Mouse (Mus musculus): ENCODE data around the gene Cfap298.

The Cfap298 gene

GRCm38 (mm10) chr16:90934687-90935328 is at the start of gene Cfap298:
Gene Cfap298 (minus strand): TSS chr16:90935114.
- DNase-seq, result peak; percentile 93

- DNase-seq, result no peak
Observed at GRCm38 (mm10) chr16:90971004-90971403, 36.1 kb upstream of the Cfap298 start.

- DNase-seq, result no peak
Observed at GRCm38 (mm10) chr16:90966241-90966640, 31.3 kb upstream of the Cfap298 start.

DNA sequence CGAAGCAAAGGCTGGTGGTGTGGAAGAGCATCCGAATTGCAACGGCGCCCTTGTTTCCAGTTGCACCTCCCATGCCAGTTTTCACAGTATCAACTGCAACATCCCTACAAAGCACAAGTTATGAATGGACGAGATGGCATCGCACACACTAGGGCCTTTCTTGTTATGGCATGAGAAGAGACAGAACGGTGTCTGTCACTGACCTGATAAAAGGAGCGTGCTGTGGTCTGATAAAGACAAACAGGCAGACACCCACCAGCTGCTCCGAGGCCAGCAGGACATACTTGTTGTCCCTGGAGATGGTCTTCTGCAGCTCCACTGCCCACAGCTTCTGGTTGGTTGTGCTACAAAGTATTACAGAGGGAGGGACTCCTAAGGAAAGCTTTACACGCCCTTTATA is 29.4 kb upstream of the Cfap298 start:
- DNase-seq, result no peak

DNA sequence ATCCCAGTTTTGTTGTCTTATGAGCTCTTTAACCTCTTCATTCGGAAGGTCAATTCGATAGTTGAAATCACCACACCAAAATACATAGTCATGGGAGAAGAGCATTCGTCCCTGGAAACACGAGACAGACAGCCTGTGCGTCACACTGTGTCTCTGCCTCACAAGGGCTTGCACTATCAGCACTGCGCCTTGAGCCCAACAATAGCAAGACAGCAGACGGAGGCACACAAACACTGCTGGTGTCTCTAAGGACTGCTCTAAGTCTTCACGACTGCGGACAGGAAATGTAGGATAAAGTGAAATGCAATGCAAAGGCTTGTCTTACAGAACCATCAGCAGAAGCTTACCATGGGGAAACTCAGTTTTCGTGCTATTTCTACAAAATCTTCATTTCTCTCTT is 29.0 kb upstream of the Cfap298 start:
- no peak for DNase-seq

GRCm38 (mm10) chr16:90963231-90963630 is 28.3 kb upstream of the Cfap298 start:
- no peak for DNase-seq

- no peak for DNase-seq
Observed at GRCm38 (mm10) chr16:90958301-90959085, 23.6 kb upstream of the Cfap298 start.

DNA sequence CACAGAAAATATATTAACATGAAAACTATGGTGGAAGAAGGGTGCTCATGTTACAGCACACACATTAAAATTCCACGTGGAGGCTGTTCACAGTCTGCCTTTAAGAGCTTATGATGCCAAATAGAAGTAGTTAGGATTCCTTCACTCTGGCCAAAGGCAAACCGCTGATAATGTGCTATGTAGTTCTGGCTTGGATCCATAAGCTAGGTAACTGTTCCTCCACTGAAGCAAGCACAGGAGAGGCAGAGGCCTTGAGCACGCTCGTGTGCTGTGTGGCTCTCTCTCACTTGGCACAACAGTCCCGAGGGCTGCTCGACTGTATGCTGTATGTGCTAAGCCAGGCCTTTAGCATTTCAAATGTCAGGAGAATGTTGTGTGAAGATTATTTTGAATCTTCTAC is 20.6 kb upstream of the Cfap298 start:
- DNase-seq, result no peak

DNA sequence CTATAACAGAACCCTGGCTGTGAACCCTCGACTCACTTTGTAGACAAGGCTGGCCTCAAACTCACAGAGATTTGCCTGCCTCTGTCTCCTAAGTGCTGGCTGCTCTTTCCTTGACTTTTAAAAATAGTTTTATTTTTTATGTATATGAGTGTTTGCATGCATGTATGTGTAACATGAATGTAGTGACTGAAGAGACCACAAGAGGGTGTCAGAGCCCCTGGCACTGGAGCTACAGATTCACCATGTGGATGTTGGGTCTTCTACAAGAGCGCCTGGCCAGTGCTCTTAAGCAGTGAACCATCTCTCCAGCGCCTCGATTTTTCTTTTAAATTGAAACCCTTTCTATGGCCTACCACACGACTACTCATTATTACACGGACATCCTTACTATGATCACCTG is 18.9 kb upstream of the Cfap298 start:
- DNase-seq, result no peak

- DNase-seq, result no peak
Observed at GRCm38 (mm10) chr16:90953147-90953546, 18.2 kb upstream of the Cfap298 start.

DNA sequence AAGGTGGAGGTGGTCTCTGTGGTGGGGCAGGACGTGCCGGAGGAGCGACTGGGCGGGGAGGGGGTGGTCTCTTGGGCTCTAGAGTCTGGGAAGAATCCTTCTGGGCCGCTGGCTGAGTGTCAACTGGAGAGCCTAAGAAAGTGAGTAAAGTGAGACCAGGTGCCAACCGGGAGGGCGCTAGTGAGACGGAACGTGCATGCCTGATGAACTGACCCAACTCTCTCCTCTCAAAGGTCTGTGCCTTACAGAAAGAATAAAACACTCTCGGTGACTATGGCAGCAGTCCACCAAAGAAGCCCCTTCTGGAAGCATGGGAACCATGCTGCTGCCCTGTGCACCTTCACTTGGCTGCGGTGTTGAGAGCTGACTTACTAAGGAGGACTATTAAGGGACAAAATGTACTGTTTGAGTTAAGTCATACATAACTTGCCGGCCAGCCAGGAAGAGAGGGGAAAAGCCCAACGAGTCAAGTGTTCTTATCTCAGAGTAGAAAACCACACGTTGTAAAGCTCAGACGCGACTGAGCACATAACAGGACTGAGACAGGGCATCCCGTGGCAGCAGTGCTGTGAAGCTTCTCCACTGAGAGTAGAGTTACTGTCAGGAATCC is 15.5 kb upstream of the Cfap298 start:
- no peak for DNase-seq

GRCm38 (mm10) chr16:90946977-90947376 is 12.1 kb upstream of the Cfap298 start:
- no peak for DNase-seq

- DNase-seq, result no peak
Observed at GRCm38 (mm10) chr16:90941246-90941645, 6.3 kb upstream of the Cfap298 start.

- DNase-seq, result peak; percentile 59
Observed at GRCm38 (mm10) chr16:90934193-90934686, 674 bp downstream of the Cfap298 start.

GRCm38 (mm10) chr16:90933534-90934176 is 1.3 kb downstream of the Cfap298 start:
- no peak for DNase-seq

DNA sequence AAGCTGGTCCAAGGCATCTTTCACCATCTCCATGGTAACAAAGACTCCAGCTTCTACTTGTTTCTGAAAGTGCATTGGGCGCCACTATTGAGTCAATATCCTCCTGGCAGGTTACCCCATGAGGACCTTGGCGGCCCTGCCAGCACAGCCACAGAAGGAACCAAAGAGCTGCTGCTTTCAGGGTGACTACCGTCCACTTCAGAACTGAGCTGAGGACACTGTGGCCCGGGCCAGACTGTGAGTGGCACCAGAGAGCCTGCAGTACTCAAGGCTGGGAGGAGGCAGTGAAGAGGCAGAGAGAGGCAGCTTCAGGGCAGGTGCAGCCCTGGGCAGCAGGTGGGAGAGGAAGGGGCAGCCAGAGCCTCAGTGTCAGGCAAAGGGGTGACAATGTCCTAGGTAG is 7.5 kb downstream of the Cfap298 start:
- DNase-seq, result no peak

- DNase-seq, result peak; percentile 62
Observed at GRCm38 (mm10) chr16:90925461-90925860, 9.5 kb downstream of the Cfap298 start.

DNA sequence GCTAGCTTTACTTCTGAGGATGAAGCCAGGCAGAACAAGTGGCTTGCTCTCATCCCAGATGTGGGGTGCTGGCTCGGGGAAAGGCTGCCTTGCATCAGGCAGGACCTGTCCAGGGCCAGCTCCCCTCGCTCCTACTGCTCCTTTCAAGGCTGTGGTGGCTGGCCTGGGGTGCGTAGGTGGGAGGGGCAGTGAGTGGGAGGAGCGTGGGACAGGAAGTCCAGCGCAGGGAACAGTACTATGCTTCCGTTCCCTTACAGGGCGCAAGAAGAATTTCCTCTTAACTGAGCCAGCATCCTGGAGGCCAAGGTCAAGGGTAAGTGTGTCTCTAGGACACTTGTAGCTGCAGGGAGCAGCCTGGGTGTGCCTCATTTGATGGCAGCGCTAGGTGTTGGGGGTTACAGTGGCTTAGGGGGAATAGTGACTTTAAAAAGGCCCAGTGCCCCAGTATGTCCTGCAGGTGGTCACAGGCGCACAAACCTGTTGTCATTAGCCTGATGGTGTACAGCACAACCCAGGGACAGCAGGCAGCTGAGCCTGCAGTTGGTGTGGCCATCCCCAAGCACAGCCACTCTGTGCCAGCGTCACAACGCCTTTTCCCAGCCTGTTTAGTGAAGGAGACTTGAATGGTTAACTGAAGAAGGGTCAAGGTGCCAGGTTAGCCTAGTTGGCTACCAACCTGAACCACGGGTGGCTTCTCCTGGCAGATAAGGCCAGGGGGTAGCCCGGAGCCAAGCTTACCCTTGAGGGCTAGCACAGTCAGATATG is 10.1 kb downstream of the Cfap298 start:
- peak; percentile 54 for DNase-seq

DNA sequence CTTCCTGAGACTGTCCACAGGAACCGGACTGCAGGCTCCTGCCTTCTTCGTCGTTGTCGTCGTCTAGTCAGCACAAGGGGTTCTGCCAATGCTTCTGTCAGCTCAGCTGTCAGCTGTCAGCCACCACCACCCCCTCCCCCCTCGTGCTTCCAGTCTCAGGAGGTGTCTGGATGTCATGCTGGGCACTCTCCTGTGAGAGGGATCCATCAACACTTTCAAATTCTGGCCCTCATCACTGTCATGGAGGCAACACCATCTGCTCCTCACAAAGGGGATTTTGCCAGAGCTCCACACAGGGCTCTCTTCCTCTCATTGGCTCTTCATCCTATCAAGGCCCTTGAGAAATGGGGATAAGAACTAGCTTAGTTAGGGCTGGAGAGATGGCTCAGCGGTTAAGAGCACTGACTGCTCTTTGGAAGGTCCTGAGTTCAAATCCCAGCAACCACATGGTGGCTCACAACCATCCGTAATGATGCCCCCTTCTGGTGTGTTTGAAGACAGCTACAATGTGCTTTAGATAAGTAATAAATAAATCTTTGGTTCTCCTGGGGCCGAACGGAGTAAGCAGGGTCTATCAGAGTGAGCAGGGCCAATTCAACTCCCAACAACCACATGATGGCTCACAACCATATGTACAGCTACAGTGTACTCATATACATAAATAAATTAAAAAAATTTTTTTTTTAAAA is 13.3 kb downstream of the Cfap298 start:
- DNase-seq, result no peak

DNA sequence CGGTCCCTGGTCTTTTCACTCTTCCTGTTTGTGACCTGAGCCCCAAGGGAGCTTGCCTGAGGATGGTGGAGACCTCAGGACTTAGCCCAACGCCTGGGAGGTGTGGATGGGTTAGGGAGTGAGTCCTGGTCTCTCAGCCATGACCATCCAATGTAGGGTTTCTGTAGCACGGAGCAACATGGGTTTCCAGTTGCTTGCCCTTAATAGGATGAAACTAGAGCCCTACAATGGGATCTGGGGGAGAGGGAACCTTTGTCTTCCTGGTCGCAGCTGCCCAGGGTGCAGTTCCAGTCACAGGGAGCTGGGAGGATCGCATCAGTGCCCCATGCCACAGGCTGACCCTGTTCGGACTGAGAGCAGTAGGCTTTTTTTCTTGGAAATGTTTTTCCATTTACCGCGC is 17.8 kb downstream of the Cfap298 start:
- no peak for DNase-seq

DNA sequence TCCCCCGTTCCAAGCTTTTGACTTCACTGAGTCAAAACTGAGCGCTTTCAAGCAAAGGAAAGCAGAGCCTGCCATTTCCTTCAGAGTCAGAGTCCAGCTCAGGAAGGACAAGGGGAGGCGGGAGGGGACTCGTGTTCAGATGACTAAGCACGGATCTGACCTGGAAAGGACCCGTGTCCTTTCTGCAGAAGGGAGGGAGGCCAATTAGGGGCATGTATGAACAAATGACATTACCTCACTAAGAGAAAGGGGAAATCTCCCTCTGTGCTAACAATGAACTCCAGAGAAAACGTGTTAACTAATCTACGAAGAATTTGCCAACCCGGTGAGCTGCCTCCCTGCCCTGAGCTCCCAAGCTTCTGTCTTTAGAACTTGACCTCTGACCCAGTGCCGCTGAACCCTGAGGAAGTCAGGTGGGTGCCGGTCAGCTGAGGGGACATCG is 18.9 kb downstream of the Cfap298 start:
- peak; percentile 60 for DNase-seq

DNA sequence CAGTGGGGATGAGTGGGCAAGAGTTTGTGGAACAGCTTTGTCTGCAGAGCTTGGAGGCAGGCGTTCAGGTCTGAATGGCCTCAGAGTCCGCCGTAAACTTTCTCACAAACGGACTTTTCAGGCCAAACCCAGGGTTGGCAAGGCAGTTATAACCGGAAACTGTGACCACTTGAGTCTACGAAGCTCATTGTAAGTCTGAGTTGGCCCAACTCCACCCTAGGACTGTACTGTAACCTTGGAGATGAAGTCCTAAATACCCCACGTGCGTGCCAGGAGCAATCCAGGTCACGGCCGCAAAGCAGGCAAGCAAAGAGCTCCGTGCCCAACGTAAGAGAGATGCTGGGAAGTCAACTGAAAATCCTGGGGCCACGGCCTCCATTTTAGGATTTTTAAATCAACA is 23.1 kb downstream of the Cfap298 start:
- DNase-seq, result peak; percentile 70
